Mouse (Mus musculus) thymus, postnatal 10 days (tissue): ENCODE measurements around the gene Prl8a9.

Source experiments
- DNase-seq, 2 experiments: peaks; one replicate each; pipeline ENCODE4 v3.0.0; 2021; ENCODE audit warnings: low spot score in 2 of 2

The Prl8a9 gene

DNA sequence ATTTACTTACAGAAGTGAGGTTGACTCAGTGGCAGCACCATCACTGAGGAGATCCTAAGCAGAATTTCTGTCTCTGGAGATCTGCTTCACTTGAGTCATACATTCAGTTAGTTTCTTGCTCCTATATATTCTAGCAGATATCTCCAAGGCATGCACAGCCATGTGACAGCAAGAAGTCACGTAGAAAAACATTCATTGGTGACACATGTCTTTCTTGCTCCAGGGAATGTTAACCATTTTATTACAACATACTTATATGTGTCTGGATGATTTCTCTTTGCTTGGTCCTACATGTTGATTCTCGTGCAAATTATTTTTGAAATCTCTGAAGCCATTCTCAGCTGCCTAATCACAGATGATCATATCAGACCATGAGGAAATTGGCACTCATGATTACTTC lies at the start of gene Prl8a9:
Gene Prl8a9, minus strand, starts transcription at position 101 of the 400 bp plus-strand sequence.
- no peak for DNase-seq

DNA sequence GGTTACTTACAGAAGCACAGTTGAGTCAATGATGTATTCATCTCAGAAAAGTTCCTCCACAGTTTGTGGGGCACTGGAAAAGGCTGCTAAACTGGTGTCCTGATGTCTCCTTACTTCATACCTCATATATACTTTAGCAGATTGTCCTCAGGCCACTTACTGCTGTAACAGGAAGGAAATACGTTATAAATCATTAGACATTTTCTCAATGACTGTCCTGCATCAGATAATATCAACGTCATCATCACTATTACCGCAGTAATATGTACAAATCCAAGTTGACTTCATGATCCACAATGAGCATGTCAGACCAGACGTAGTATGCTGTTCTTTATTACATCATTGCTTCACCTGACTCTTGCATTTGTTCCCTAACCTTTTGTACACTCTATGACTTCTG lies 46.1 kb upstream of the Prl8a9 start, which contains the start of gene Prl7b1:
Gene Prl7b1, minus strand, starts transcription at position 101 of the 400 bp plus-strand sequence.
- no peak for DNase-seq

GRCm38 (mm10) chr13:27582071-27582470 lies 17.7 kb upstream of the Prl8a9 start, which contains the start of gene Prl8a1:
Gene Prl8a1 (minus strand): TSS chr13:27582171.
- no peak for DNase-seq

DNA sequence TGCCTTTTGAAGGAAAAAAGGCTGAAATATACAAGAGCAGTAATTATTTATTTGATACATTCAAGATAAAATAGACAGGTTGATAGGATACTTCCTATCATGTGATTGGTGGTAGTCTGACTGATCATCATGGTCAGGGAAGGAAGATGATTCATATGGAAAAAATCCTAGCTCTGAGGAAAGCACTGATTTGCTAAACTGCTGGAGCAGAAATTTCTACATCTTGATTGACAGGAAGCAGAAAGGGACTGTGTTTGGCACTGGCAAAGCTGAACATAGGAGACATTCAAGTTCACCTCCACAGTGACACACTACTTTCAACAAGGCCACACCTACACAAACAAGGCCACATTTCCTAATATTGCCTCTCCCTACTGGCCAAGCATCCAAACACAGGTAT lies 11.1 kb downstream of the Prl8a9 start:
- DNase-seq = no peak

- no peak for DNase-seq
Measured at GRCm38 (mm10) chr13:27523156-27523555, 41.2 kb downstream of the Prl8a9 start.

DNA sequence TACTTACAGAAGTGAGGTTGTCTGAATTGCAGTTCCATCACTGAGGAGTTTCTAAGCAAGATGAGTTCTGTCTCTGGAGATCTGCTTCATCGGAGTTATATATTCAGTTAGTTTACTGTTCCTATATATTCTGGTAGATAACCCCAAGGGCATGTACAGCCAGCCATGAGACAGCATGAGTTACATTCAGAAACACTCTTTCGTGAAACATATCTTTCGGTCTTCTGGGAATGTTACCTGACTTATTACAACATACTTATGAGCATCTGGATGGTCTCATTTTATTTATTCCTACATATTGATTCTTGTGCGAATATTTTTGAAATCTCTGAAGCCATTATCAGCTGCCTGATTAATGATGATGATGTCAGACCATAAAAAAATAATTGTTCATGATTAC lies 51.3 kb downstream of the Prl8a9 start, which contains the start of gene Prl8a8:
Gene Prl8a8, minus strand, starts transcription at position 101 of the 400 bp plus-strand sequence.
- DNase-seq = no peak
